Mouse (Mus musculus) liver, embryonic 11.5 days (tissue): ENCODE results near the gene St6galnac3. TPM values are rescaled to one million over a fixed set of nuclear protein-coding genes. Genes with fewer than 3 reads are reported as not detected.

Experiments
- ATAC-seq: fragments of 200-750 bp; cut with Nextera tagmentation; replicated peaks from 2 replicates; pipeline ENCODE4 v1.8.0; 2017; ENCODE audit warnings: moderate number of reproducible peaks, mild to moderate bottlenecking, moderate TSS enrichment, moderate library complexity; ENCODE audit not compliant: low FRiP score
- DNase-seq: peaks from one replicate; pipeline ENCODE4 v3.0.0-alpha.2; 2017; ENCODE audit warnings: low spot score
- H3K27ac ChIP-seq: fragments of 300-500 bp; sonication (generic); 2 replicates; pipeline ENCODE4 v1.5.1; 2014; ENCODE audit warnings: mild to moderate bottlenecking, low read depth, low read length, control low read depth
- H3K27me3 ChIP-seq: fragments of 300-500 bp; sonication (generic); replicated peaks from 2 replicates; pipeline ENCODE4 v1.6.1; 2014; ENCODE audit warnings: low read length, mixed read lengths; ENCODE audit not compliant: control insufficient read depth, insufficient read depth
- H3K36me3 ChIP-seq: fragments of 300-500 bp; sonication (generic); 2 replicates; pipeline ENCODE4 v1.6.1; 2014; ENCODE audit warnings: mild to moderate bottlenecking, low read length, moderate library complexity, mixed read lengths; ENCODE audit not compliant: control insufficient read depth, insufficient read depth
- H3K4me1 ChIP-seq: fragments of 300-500 bp; sonication (generic); replicated peaks from 2 replicates; pipeline ENCODE4 v1.6.1; 2014; ENCODE audit warnings: low read length, mixed read lengths; ENCODE audit not compliant: control insufficient read depth, insufficient read depth
- H3K4me2 ChIP-seq: fragments of 300-500 bp; sonication (generic); 2 replicates; pipeline ENCODE4 v1.6.1; 2014; ENCODE audit warnings: mild to moderate bottlenecking, control low read depth, moderate library complexity
- H3K4me3 ChIP-seq: fragments of 300-500 bp; sonication (generic); 2 replicates; pipeline ENCODE4 v1.5.1; 2014; ENCODE audit warnings: low read depth, low read length, control low read depth
- H3K9ac ChIP-seq: fragments of 300-500 bp; sonication (generic); 2 replicates; pipeline ENCODE4 v1.6.1; 2014; ENCODE audit warnings: low read depth, low read length, control low read depth
- H3K9me3 ChIP-seq: fragments of 300-500 bp; sonication (generic); 2 replicates; pipeline ENCODE4 v1.6.1; 2016; ENCODE audit warnings: low read length, inconsistent platforms, mixed read lengths; ENCODE audit not compliant: control insufficient read depth
- WGBS: fragments of 180-500 bp; shearing (Covaris S2); extraction: QIAGEN DNeasy Blood & Tissue Kit; methylation state at CpG from one replicate; pipeline ENCODE4 v1.1.7; 2014; 5-methylcytosine and 5-hydroxymethylcytosine counted together
- polyA plus RNA-seq: library from polyadenylated mRNA; unstranded; fragments of >200 nt; fragmentation: Nextera tagmentation; extraction: Ambion mirVana; gene quantifications from 2 replicates; pipeline ENCODE4 v1.2.1, GENCODE M21; 2014

The St6galnac3 gene
- polyA plus RNA-seq, 1 experiment from 2014 or later, result 27.2 TPM

GRCm38 (mm10) chr3:153200801-153201200 lies 524.2 kb downstream of the St6galnac3 start:
- H3K27me3 ChIP-seq, result no peaks in the 10 kb centered on the region
- WGBS, result 92% methylated on average over 12 of the region's 12 CpGs
- no peak overlapping the region for H3K4me3 ChIP-seq
- H3K4me1 ChIP-seq, result no peaks in the 10 kb centered on the region
- no peaks in the 10 kb centered on the region for H3K36me3 ChIP-seq
- ATAC-seq (no peak), DNase-seq (no peak)
- H3K4me2 ChIP-seq, result no peak overlapping the region
- no peaks in the 10 kb centered on the region for H3K9me3 ChIP-seq
- no peak overlapping the region for H3K9ac ChIP-seq
- no peak overlapping the region for H3K27ac ChIP-seq

GRCm38 (mm10) chr3:153200076-153200475 lies 524.9 kb downstream of the St6galnac3 start:
- H3K27me3 ChIP-seq, result no peaks in the 10 kb centered on the region
- no peak overlapping the region for H3K9ac ChIP-seq
- no peaks in the 10 kb centered on the region for H3K4me1 ChIP-seq
- no peak overlapping the region for H3K4me2 ChIP-seq
- WGBS, result 93% methylated on average over 11 of the region's 11 CpGs
- H3K27ac ChIP-seq, result no peak overlapping the region
- no peak for ATAC-seq
- H3K9me3 ChIP-seq, result no peaks in the 10 kb centered on the region
- no peak for DNase-seq
- no peaks in the 10 kb centered on the region for H3K36me3 ChIP-seq
- no peak overlapping the region for H3K4me3 ChIP-seq

GRCm38 (mm10) chr3:153199251-153199650 lies 525.7 kb downstream of the St6galnac3 start:
- no peaks in the 10 kb centered on the region for H3K36me3 ChIP-seq
- no peak for ATAC-seq
- H3K9ac ChIP-seq, result no peak overlapping the region
- H3K4me3 ChIP-seq, result no peak overlapping the region
- H3K27ac ChIP-seq, result no peak overlapping the region
- no peaks in the 10 kb centered on the region for H3K4me1 ChIP-seq
- 81% methylated on average over 8 of the region's 8 CpGs for WGBS
- no peaks in the 10 kb centered on the region for H3K9me3 ChIP-seq
- H3K27me3 ChIP-seq, result no peaks in the 10 kb centered on the region
- H3K4me2 ChIP-seq, result no peak overlapping the region
- no peak for DNase-seq

GRCm38 (mm10) chr3:153198514-153198913 lies 526.5 kb downstream of the St6galnac3 start:
- Histone ChIP-seq H3K9ac (no peak overlapping the region), H3K36me3 (no peaks in the 10 kb centered on the region), H3K4me3 (no peak overlapping the region), H3K9me3 (no peaks in the 10 kb centered on the region), H3K27me3 (no peaks in the 10 kb centered on the region), H3K4me2 (no peak overlapping the region), H3K4me1 (no peaks in the 10 kb centered on the region), H3K27ac (no peak overlapping the region)
- DNase-seq (no peak), ATAC-seq (no peak)
- WGBS, result 77% methylated on average over 4 of the region's 4 CpGs

GRCm38 (mm10) chr3:153193025-153193424 lies 531.9 kb downstream of the St6galnac3 start:
- no peaks in the 10 kb centered on the region for H3K9me3 ChIP-seq
- H3K27ac ChIP-seq, result no peak overlapping the region
- WGBS, result 83% methylated on average over 7 of the region's 7 CpGs
- H3K4me2 ChIP-seq, result no peak overlapping the region
- H3K36me3 ChIP-seq, result no peaks in the 10 kb centered on the region
- DNase-seq (no peak), ATAC-seq (no peak)
- H3K4me3 ChIP-seq, result no peak overlapping the region
- H3K27me3 ChIP-seq, result no peaks in the 10 kb centered on the region
- no peak overlapping the region for H3K9ac ChIP-seq
- no peaks in the 10 kb centered on the region for H3K4me1 ChIP-seq

GRCm38 (mm10) chr3:153190742-153191141 lies 534.2 kb downstream of the St6galnac3 start:
- Histone ChIP-seq H3K4me1 (no peaks in the 10 kb centered on the region), H3K27ac (no peak overlapping the region), H3K36me3 (no peaks in the 10 kb centered on the region), H3K9ac (no peak overlapping the region), H3K27me3 (no peaks in the 10 kb centered on the region), H3K4me2 (no peak overlapping the region), H3K9me3 (no peaks in the 10 kb centered on the region), H3K4me3 (no peak overlapping the region)
- ATAC-seq (no peak), DNase-seq (no peak)
- WGBS, result 73% methylated on average over 2 of the region's 2 CpGs

GRCm38 (mm10) chr3:153189685-153190467 lies 535.1 kb downstream of the St6galnac3 start:
- 75% methylated on average over 6 of the region's 6 CpGs for WGBS
- DNase-seq, result no peak
- no peak for ATAC-seq

GRCm38 (mm10) chr3:153188224-153188623 lies 536.8 kb downstream of the St6galnac3 start:
- no peaks in the 10 kb centered on the region for H3K27me3 ChIP-seq
- H3K9ac ChIP-seq, result no peak overlapping the region
- H3K4me1 ChIP-seq, result no peaks in the 10 kb centered on the region
- H3K9me3 ChIP-seq, result no peaks in the 10 kb centered on the region
- no peak overlapping the region for H3K27ac ChIP-seq
- WGBS, result 77% methylated on average over 2 of the region's 2 CpGs
- H3K4me2 ChIP-seq, result no peak overlapping the region
- H3K4me3 ChIP-seq, result no peak overlapping the region
- no peaks in the 10 kb centered on the region for H3K36me3 ChIP-seq
- no peak for ATAC-seq
- DNase-seq, result no peak

More at GRCm38 (mm10) chr3:153189685-153190467, 535.1 kb downstream of the St6galnac3 start:
- Histone ChIP-seq H3K27ac (no peak overlapping the region), H3K27me3 (no peaks in the 10 kb centered on the region), H3K4me3 (no peak overlapping the region), H3K36me3 (no peaks in the 10 kb centered on the region), H3K4me2 (no peak overlapping the region), H3K9ac (no peak overlapping the region), H3K9me3 (no peaks in the 10 kb centered on the region), H3K4me1 (no peaks in the 10 kb centered on the region)

GRCm38 (mm10) chr3:153185117-153185516 lies 539.9 kb downstream of the St6galnac3 start:
- WGBS, result 72% methylated on average over 3 of the region's 3 CpGs
- Histone ChIP-seq H3K27me3 (no peaks in the 10 kb centered on the region), H3K9ac (no peak overlapping the region), H3K4me3 (no peak overlapping the region), H3K36me3 (no peaks in the 10 kb centered on the region), H3K4me1 (no peaks in the 10 kb centered on the region), H3K27ac (no peak overlapping the region), H3K4me2 (no peak overlapping the region), H3K9me3 (no peaks in the 10 kb centered on the region)
- DNase-seq, result no peak
- no peak for ATAC-seq
